Mouse (Mus musculus): ENCODE data around the gene Cacna2d3. TPM values are rescaled to one million over a fixed set of nuclear protein-coding genes. Genes with fewer than 3 reads are reported as not detected.

Cacna2d3 gene
- polyA plus RNA-seq, 1 experiment from 2014 or later: 0.39 TPM

- Histone ChIP-seq H3K9me3 (replicated peaks) (no peaks in the 10 kb centered on the region), H3K4me3 (no peak overlapping the region), H3K36me3 (no peaks in the 10 kb centered on the region), H3K9ac (no peak overlapping the region), H3K4me1 (replicated peaks) (peaks cover 5% of the 10 kb centered on the region; the same call in 1 of the 2 replicates), H3K27ac (no peak overlapping the region), H3K4me2 (no peak overlapping the region), H3K27me3 (no peaks in the 10 kb centered on the region)
- ATAC-seq (replicated peaks; ENCODE audit: insufficient number of reproducible peaks, insufficient read depth, low FRiP score, low read depth): no peak
- 26% methylated on average over 16 of the region's 16 CpGs for WGBS
Observed at GRCm38 (mm10) chr14:29051951-29052835, 669.5 kb downstream of the Cacna2d3 start.

GRCm38 (mm10) chr14:29042355-29042754, 679.3 kb downstream of the Cacna2d3 start:
- no peaks in the 10 kb centered on the region for H3K27me3 ChIP-seq
- H3K27ac ChIP-seq: peak overlapping the region; percentile 43; the same call in 1 of the 2 replicates
- peaks cover 20% of the 10 kb centered on the region; the same call in 1 of the 2 replicates for H3K4me1 ChIP-seq (replicated peaks)
- no peaks in the 10 kb centered on the region for H3K36me3 ChIP-seq
- H3K4me2 ChIP-seq: no peak overlapping the region
- no peaks in the 10 kb centered on the region for H3K9me3 ChIP-seq (replicated peaks)
- no peak overlapping the region for H3K9ac ChIP-seq
- WGBS: 52% methylated on average over 1 of the region's 1 CpGs
- ATAC-seq (replicated peaks; ENCODE audit: insufficient number of reproducible peaks, insufficient read depth, low FRiP score, low read depth): no peak
- no peak overlapping the region for H3K4me3 ChIP-seq

GRCm38 (mm10) chr14:29041498-29041897, 680.2 kb downstream of the Cacna2d3 start:
- H3K36me3 ChIP-seq: no peaks in the 10 kb centered on the region
- no peak for ATAC-seq (replicated peaks; ENCODE audit: insufficient number of reproducible peaks, insufficient read depth, low FRiP score, low read depth)
- peaks cover 20% of the 10 kb centered on the region; the same call in 1 of the 2 replicates for H3K4me1 ChIP-seq (replicated peaks)
- no peaks in the 10 kb centered on the region for H3K27me3 ChIP-seq
- H3K9ac ChIP-seq: no peak overlapping the region
- no peak overlapping the region for H3K4me2 ChIP-seq
- H3K4me3 ChIP-seq: no peak overlapping the region
- WGBS: 61% methylated on average over 1 of the region's 1 CpGs
- H3K27ac ChIP-seq: peak overlapping the region; percentile 43
- no peaks in the 10 kb centered on the region for H3K9me3 ChIP-seq (replicated peaks)

- H3K4me2 ChIP-seq: no peak overlapping the region
- no peaks in the 10 kb centered on the region for H3K36me3 ChIP-seq
- no peak overlapping the region for H3K9ac ChIP-seq
- no peaks in the 10 kb centered on the region for H3K9me3 ChIP-seq (replicated peaks)
- H3K27me3 ChIP-seq: no peaks in the 10 kb centered on the region
- 60% methylated on average over 9 of the region's 9 CpGs for WGBS
- H3K27ac ChIP-seq: peak overlapping the region; percentile 43; the same call in 1 of the 2 replicates
- H3K4me1 ChIP-seq (replicated peaks): peaks cover 20% of the 10 kb centered on the region; the same call in 1 of the 2 replicates
- ATAC-seq (replicated peaks; ENCODE audit: insufficient number of reproducible peaks, insufficient read depth, low FRiP score, low read depth): no peak
- H3K4me3 ChIP-seq: no peak overlapping the region
Observed at GRCm38 (mm10) chr14:29040606-29041364, 680.9 kb downstream of the Cacna2d3 start.

- peaks cover 20% of the 10 kb centered on the region; the same call in 1 of the 2 replicates for H3K4me1 ChIP-seq (replicated peaks)
- no peak overlapping the region for H3K4me2 ChIP-seq
- 78% methylated on average over 5 of the region's 5 CpGs for WGBS
- no peaks in the 10 kb centered on the region for H3K9me3 ChIP-seq (replicated peaks)
- H3K27me3 ChIP-seq: no peaks in the 10 kb centered on the region
- H3K36me3 ChIP-seq: no peaks in the 10 kb centered on the region
- H3K9ac ChIP-seq: no peak overlapping the region
- no peak overlapping the region for H3K4me3 ChIP-seq
- no peak for ATAC-seq (replicated peaks; ENCODE audit: insufficient number of reproducible peaks, insufficient read depth, low FRiP score, low read depth)
- H3K27ac ChIP-seq: no peak overlapping the region
Observed at GRCm38 (mm10) chr14:29038246-29038645, 683.4 kb downstream of the Cacna2d3 start.

GRCm38 (mm10) chr14:29031858-29032395, 689.7 kb downstream of the Cacna2d3 start:
- Histone ChIP-seq H3K9me3 (replicated peaks) (no peaks in the 10 kb centered on the region), H3K9ac (no peak overlapping the region), H3K4me3 (no peak overlapping the region), H3K4me2 (no peak overlapping the region), H3K36me3 (no peaks in the 10 kb centered on the region), H3K27ac (no peak overlapping the region), H3K4me1 (replicated peaks) (peaks cover 9% of the 10 kb centered on the region; the same call in 1 of the 2 replicates), H3K27me3 (no peaks in the 10 kb centered on the region)
- 83% methylated on average over 1 of the region's 1 CpGs for WGBS
- no peak for ATAC-seq (replicated peaks; ENCODE audit: insufficient number of reproducible peaks, insufficient read depth, low FRiP score, low read depth)

GRCm38 (mm10) chr14:29030519-29030918, 691.1 kb downstream of the Cacna2d3 start:
- no peaks in the 10 kb centered on the region for H3K27me3 ChIP-seq
- no peak for ATAC-seq (replicated peaks; ENCODE audit: insufficient number of reproducible peaks, insufficient read depth, low FRiP score, low read depth)
- 34% methylated on average over 9 of the region's 9 CpGs for WGBS

GRCm38 (mm10) chr14:29029896-29030420, 691.7 kb downstream of the Cacna2d3 start:
- Histone ChIP-seq H3K9ac (no peak overlapping the region), H3K4me2 (no peak overlapping the region), H3K27me3 (no peaks in the 10 kb centered on the region), H3K9me3 (replicated peaks) (no peaks in the 10 kb centered on the region), H3K4me3 (no peak overlapping the region), H3K36me3 (no peaks in the 10 kb centered on the region), H3K4me1 (replicated peaks) (peaks cover 9% of the 10 kb centered on the region; the same call in 1 of the 2 replicates), H3K27ac (no peak overlapping the region)
- no peak for ATAC-seq (replicated peaks; ENCODE audit: insufficient number of reproducible peaks, insufficient read depth, low FRiP score, low read depth)
- WGBS: 43% methylated on average over 11 of the region's 11 CpGs

More at GRCm38 (mm10) chr14:29030519-29030918, 691.1 kb downstream of the Cacna2d3 start:
- Histone ChIP-seq H3K4me3 (no peak overlapping the region), H3K27ac (no peak overlapping the region), H3K4me1 (replicated peaks) (peaks cover 9% of the 10 kb centered on the region; the same call in 1 of the 2 replicates), H3K9me3 (replicated peaks) (no peaks in the 10 kb centered on the region), H3K9ac (no peak overlapping the region), H3K36me3 (no peaks in the 10 kb centered on the region), H3K4me2 (no peak overlapping the region)

GRCm38 (mm10) chr14:29029107-29029469, 692.6 kb downstream of the Cacna2d3 start:
- 81% methylated on average over 2 of the region's 2 CpGs for WGBS
- Histone ChIP-seq H3K4me3 (no peak overlapping the region), H3K27me3 (no peaks in the 10 kb centered on the region), H3K4me2 (no peak overlapping the region), H3K27ac (no peak overlapping the region), H3K9me3 (replicated peaks) (no peaks in the 10 kb centered on the region), H3K4me1 (replicated peaks) (peaks cover 9% of the 10 kb centered on the region; the same call in 1 of the 2 replicates), H3K36me3 (no peaks in the 10 kb centered on the region), H3K9ac (no peak overlapping the region)
- ATAC-seq (replicated peaks; ENCODE audit: insufficient number of reproducible peaks, insufficient read depth, low FRiP score, low read depth): no peak

- 73% methylated on average over 6 of the region's 6 CpGs for WGBS
- H3K36me3 ChIP-seq: no peaks in the 10 kb centered on the region
- no peak overlapping the region for H3K4me2 ChIP-seq
- no peak overlapping the region for H3K9ac ChIP-seq
- H3K4me1 ChIP-seq (replicated peaks): peaks cover 9% of the 10 kb centered on the region; the same call in 1 of the 2 replicates
- H3K4me3 ChIP-seq: no peak overlapping the region
- no peaks in the 10 kb centered on the region for H3K9me3 ChIP-seq (replicated peaks)
- no peak for ATAC-seq (replicated peaks; ENCODE audit: insufficient number of reproducible peaks, insufficient read depth, low FRiP score, low read depth)
- H3K27me3 ChIP-seq: no peaks in the 10 kb centered on the region
- no peak overlapping the region for H3K27ac ChIP-seq
Observed at GRCm38 (mm10) chr14:29028391-29029106, 693.1 kb downstream of the Cacna2d3 start.

All from heart, embryonic 15.5 days (tissue).